Mouse (Mus musculus) inflammation-experienced regulatory T-cells, adult 16 weeks (primary cell): ENCODE data around the gene Gm45716. TPM values are rescaled to one million over a fixed set of nuclear protein-coding genes. Genes with fewer than 3 reads are reported as not detected.

Source experiments
- polyA plus RNA-seq: library from polyadenylated mRNA; unstranded; fragments of 100-300 nt; shearing (Covaris generic); gene quantifications from one replicate; pipeline ENCODE4 v1.2.1, GENCODE M21; 2017

The Gm45716 gene
- 7.9 TPM for polyA plus RNA-seq

GRCm38 (mm10) chr11:90187441-90187840 lies at the start of gene Gm45716:
Gm45716 (plus strand) TSS chr11:90187683.

GRCm38 (mm10) chr11:90249025-90249650 lies 61.7 kb downstream of the Gm45716 start, which contains the start of gene Mmd:
Mmd (plus strand) TSS chr11:90249456.

Other genes with a start within 250 kb of the Gm45716 start
- 13.4 TPM for gene Pctp, start 184.8 kb upstream of the Gm45716 start, polyA plus RNA-seq
- not detected for gene Tmem100, start 157.3 kb upstream of the Gm45716 start, polyA plus RNA-seq
- gene Mmd, start 61.8 kb downstream of the Gm45716 start, polyA plus RNA-seq, result 46.2 TPM
- gene Hlf, start 203.2 kb downstream of the Gm45716 start, polyA plus RNA-seq, result 1.5 TPM